Mouse (Mus musculus) C2C12 (cell line): ENCODE results near the gene Lman1l.

Experiments
- CEBPB ChIP-seq: IDR thresholded peaks from one replicate; pipeline ENCODE4 v1.6.1; 2011; ENCODE audit warnings: low read depth, mild to moderate bottlenecking, control low read depth, moderate library complexity
- CTCF ChIP-seq: IDR thresholded peaks from one replicate; pipeline ENCODE4 v1.5.1; 2011; ENCODE audit not compliant: control insufficient read depth, insufficient read depth, insufficient read length
- MAX ChIP-seq: IDR thresholded peaks from one replicate; pipeline ENCODE4 v1.6.1; 2011; ENCODE audit warnings: mild to moderate bottlenecking, control low read depth
- MYOD1 ChIP-seq: IDR thresholded peaks from one replicate; pipeline ENCODE4 v1.6.1; 2011; ENCODE audit warnings: low read depth; ENCODE audit not compliant: control insufficient read depth, insufficient read length
- MYOG ChIP-seq: IDR thresholded peaks from one replicate; pipeline ENCODE4 v1.6.1; 2011; ENCODE audit not compliant: control insufficient read depth, insufficient read length; ENCODE audit errors: extremely low read depth
- USF1 ChIP-seq: IDR thresholded peaks from one replicate; pipeline ENCODE4 v1.6.1; 2011; ENCODE audit warnings: low read depth, mild to moderate bottlenecking, control low read depth, moderate library complexity

- TF ChIP-seq MYOD1 (no peak), CTCF (no peak), USF1 (no peak), MYOG (no peak), MAX (no peak), CEBPB (no peak)
Measured at GRCm38 (mm10) chr9:57627191-57627590, 6.6 kb upstream of the Lman1l start.
